ENCODE assay signal across 18 mouse cellular contexts in the genomic region with DNA sequence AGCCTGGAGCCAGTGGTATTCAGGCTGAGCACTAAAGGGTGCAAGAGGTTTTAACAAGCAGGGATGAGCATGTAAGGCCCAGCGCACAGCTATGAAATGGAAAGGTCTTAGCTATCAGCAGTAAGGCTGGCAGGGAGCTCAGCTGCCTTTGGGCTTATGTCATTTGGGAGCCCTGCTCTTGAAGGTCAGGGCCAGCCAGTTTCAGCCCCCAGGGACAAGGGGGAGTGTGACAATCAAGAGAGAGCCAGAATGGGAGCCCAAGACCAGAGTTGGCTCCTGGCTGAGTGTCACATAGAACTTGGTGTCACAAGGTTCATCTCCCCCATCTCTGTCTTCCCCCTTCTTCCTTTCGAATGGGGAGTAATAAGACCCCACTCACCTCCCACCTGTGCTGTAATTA. TPM values are rescaled to one million over a fixed set of nuclear protein-coding genes. Genes with fewer than 3 reads are reported as not detected.
DNase-seq lines count a peak whose midpoint lies in the region; ATAC-seq lines count a peak whose summit lies in the region.
"Had no signal": no experiment of that assay in that cellular context is flagged by ENCODE, and none has a peak within 500 bp of the region (broad histone marks: within the 10 kb centered on the region; RNA-seq: fewer than 3 reads in every experiment).

No protein-coding gene starts in this region.

- H3K4me1 ChIP-seq in heart, embryonic 15.5 days (replicated peaks), result peaks cover 26% of the 10 kb centered on the region
- peaks cover 62% of the 10 kb centered on the region for H3K4me1 ChIP-seq in midbrain, embryonic 13.5 days (replicated peaks)
- H3K4me1 ChIP-seq in midbrain, embryonic 16.5 days (ENCODE audit: control insufficient read depth, insufficient read depth, low read length), result peaks cover 40% of the 10 kb centered on the region
- peaks cover 58% of the 10 kb centered on the region for H3K4me1 ChIP-seq in midbrain, embryonic 15.5 days

- no peaks in the 10 kb centered on the region for H3K9me3 ChIP-seq in heart, embryonic 15.5 days (replicated peaks)
- no peaks in the 10 kb centered on the region for H3K9me3 ChIP-seq in midbrain, embryonic 13.5 days
- H3K9me3 ChIP-seq in midbrain, embryonic 16.5 days (replicated peaks; ENCODE audit: control insufficient read depth, low read length, poor library complexity, severe bottlenecking), result no peaks in the 10 kb centered on the region
- no peaks in the 10 kb centered on the region for H3K9me3 ChIP-seq in midbrain, embryonic 15.5 days
- H3K9me3 ChIP-seq: kidney, embryonic 15.5 days; limb, embryonic 10.5 days had no signal

- H3K27ac ChIP-seq in heart, embryonic 15.5 days, result peak overlapping the region; percentile 32; the same call in 1 of the 2 replicates
- H3K27ac ChIP-seq in midbrain, embryonic 13.5 days, result peak overlapping the region; percentile 53; the same call in 1 of the 2 replicates
- no peak overlapping the region; the same call in 1 of the 2 replicates for H3K27ac ChIP-seq in midbrain, embryonic 16.5 days (ENCODE audit: low read length)
- H3K27ac ChIP-seq in midbrain, embryonic 15.5 days, result peak overlapping the region; percentile 13; the same call in 1 of the 2 replicates
- H3K27ac ChIP-seq: kidney, embryonic 15.5 days; limb, embryonic 10.5 days; liver, embryonic 14.5 days; macrophage had no signal

- 37% methylated on average over 2 of the region's 2 CpGs for WGBS in heart, embryonic 15.5 days
- WGBS in midbrain, embryonic 13.5 days, result 65% methylated on average over 2 of the region's 2 CpGs
- WGBS in midbrain, embryonic 16.5 days, result 69% methylated on average over 2 of the region's 2 CpGs
- WGBS in midbrain, embryonic 15.5 days, result 61% methylated on average over 2 of the region's 2 CpGs

- 0 out of 2 replicates have a peak, but pooled peaks cover 4% of the 10 kb centered on the region for H3K27me3 ChIP-seq in heart, embryonic 15.5 days
- H3K27me3 ChIP-seq in midbrain, embryonic 13.5 days, result peaks cover 9% of the 10 kb centered on the region
- no peaks in the 10 kb centered on the region for H3K27me3 ChIP-seq in midbrain, embryonic 16.5 days (ENCODE audit: control insufficient read depth, insufficient read depth, low read depth, low read length)
- 0 out of 2 replicates have a peak, but pooled peaks cover 3% of the 10 kb centered on the region for H3K27me3 ChIP-seq in midbrain, embryonic 15.5 days (replicated peaks)
- H3K27me3 ChIP-seq: kidney, embryonic 15.5 days had no signal

- no peaks in the 10 kb centered on the region for H3K36me3 ChIP-seq in heart, embryonic 15.5 days
- H3K36me3 ChIP-seq in midbrain, embryonic 13.5 days, result no peaks in the 10 kb centered on the region
- no peaks in the 10 kb centered on the region for H3K36me3 ChIP-seq in midbrain, embryonic 16.5 days (ENCODE audit: control insufficient read depth, insufficient read depth, low read length)
- no peaks in the 10 kb centered on the region for H3K36me3 ChIP-seq in midbrain, embryonic 15.5 days (replicated peaks)
- H3K36me3 ChIP-seq: kidney, embryonic 15.5 days; limb, embryonic 10.5 days had no signal

- no peak for ATAC-seq in heart, embryonic 15.5 days (replicated peaks; ENCODE audit: insufficient number of reproducible peaks, insufficient read depth, low FRiP score, low read depth)
- ATAC-seq in midbrain, embryonic 13.5 days, result no peak
- ATAC-seq in midbrain, embryonic 16.5 days, result no peak
- no peak for ATAC-seq in midbrain, embryonic 15.5 days (replicated peaks)

- no peak overlapping the region for H3K4me2 ChIP-seq in heart, embryonic 15.5 days
- 0 out of 2 replicates have a peak overlapping the region, but pooled peaks have one; percentile 2 for H3K4me2 ChIP-seq in midbrain, embryonic 13.5 days (replicated peaks)
- H3K4me2 ChIP-seq in midbrain, embryonic 16.5 days (ENCODE audit: low read length), result no peak overlapping the region
- H3K4me2 ChIP-seq in midbrain, embryonic 15.5 days, result no peak overlapping the region
- H3K4me2 ChIP-seq: kidney, embryonic 15.5 days had no signal

- H3K9ac ChIP-seq in heart, embryonic 15.5 days, result no peak overlapping the region
- peak overlapping the region; percentile 7; the same call in 1 of the 2 replicates for H3K9ac ChIP-seq in midbrain, embryonic 13.5 days (replicated peaks)
- H3K9ac ChIP-seq in midbrain, embryonic 16.5 days (ENCODE audit: low read depth, low read length), result no peak overlapping the region
- no peak overlapping the region for H3K9ac ChIP-seq in midbrain, embryonic 15.5 days
- H3K9ac ChIP-seq: kidney, embryonic 15.5 days; liver, embryonic 14.5 days had no signal

- no peak overlapping the region for H3K4me3 ChIP-seq in heart, embryonic 15.5 days
- no peak overlapping the region for H3K4me3 ChIP-seq in midbrain, embryonic 13.5 days (replicated peaks)
- no peak overlapping the region for H3K4me3 ChIP-seq in midbrain, embryonic 16.5 days (ENCODE audit: low read depth, low read length)
- no peak overlapping the region for H3K4me3 ChIP-seq in midbrain, embryonic 15.5 days
- H3K4me3 ChIP-seq: kidney, embryonic 15.5 days; limb, embryonic 10.5 days had no signal

- DNase-seq in adrenal gland, adult 8-10 months, result peak; percentile 68
- no peak for DNase-seq in adrenal gland, postnatal 4 days (ENCODE audit: low spot score in 2 of 2)
- no peak for DNase-seq in heart, adult 8-10 months (ENCODE audit: low spot score)
- DNase-seq in lung, postnatal 25 days (ENCODE audit: low spot score), result no peak
- DNase-seq: cerebellum, adult 11 months; gastrocnemius, postnatal 14 days; layer of hippocampus, adult 9-11 months; thymus, postnatal 4 days had no signal

RNA-seq across cellular contexts. Expression of gene Klhdc8a, which starts 11.0 kb away (rescaled TPM):
- total RNA-seq in adrenal gland, adult 8-10 months (2022), result 100 to 1,000 TPM; 161 to 353 (median 258) TPM
- total RNA-seq in adrenal gland, postnatal 4 days (2021), result 100 to 1,000 TPM; 100 to 109 TPM
- polyA plus RNA-seq in heart, embryonic 15.5 days (2015; fragmentation: Nextera tagmentation; extraction: Ambion mirVana), result 0.33 and 0.68 TPM in 2 replicates
- total RNA-seq in heart, adult 8-10 months (2022), result 10 to 100 TPM; 11.8 to 22.9 (median 17.5) TPM
- 6.3 and 6.7 TPM in 2 replicates for polyA plus RNA-seq in midbrain, embryonic 13.5 days (2015; fragmentation: Nextera tagmentation; extraction: Ambion mirVana)
- 8.3 and 10.8 TPM in 2 replicates for polyA plus RNA-seq in midbrain, embryonic 16.5 days (2015; fragmentation: Nextera tagmentation; extraction: Ambion mirVana)
- 10.7 and 11.5 TPM in 2 replicates for polyA plus RNA-seq in midbrain, embryonic 15.5 days (2015; fragmentation: Nextera tagmentation; extraction: Ambion mirVana)
- total RNA-seq: MEL had no signal
- polyA plus RNA-seq: limb, embryonic 10.5 days; macrophage had no signal

RNA-seq across cellular contexts. Expression of gene Nuak2, which starts 28.5 kb away (rescaled TPM):
- 10 to 100 TPM in 1 of 4 experiments, 1 to 10 TPM in 3; 3.8 to 11.9 (median 5.2) TPM for total RNA-seq in adrenal gland, adult 8-10 months (2022)
- 1 to 10 TPM; 3.3 to 7.4 TPM for total RNA-seq in adrenal gland, postnatal 4 days (2021)
- polyA plus RNA-seq in heart, embryonic 15.5 days (2015; fragmentation: Nextera tagmentation; extraction: Ambion mirVana), result 3.0 and 3.7 TPM in 2 replicates
- 1 to 10 TPM; 3.8 to 5.2 (median 4.0) TPM for total RNA-seq in heart, adult 8-10 months (2022)
- 53.5 and 56.3 TPM in 2 replicates for polyA plus RNA-seq in midbrain, embryonic 13.5 days (2015; fragmentation: Nextera tagmentation; extraction: Ambion mirVana)
- 19.8 and 22.0 TPM in 2 replicates for polyA plus RNA-seq in midbrain, embryonic 16.5 days (2015; fragmentation: Nextera tagmentation; extraction: Ambion mirVana)
- polyA plus RNA-seq in midbrain, embryonic 15.5 days (2015; fragmentation: Nextera tagmentation; extraction: Ambion mirVana), result 26.1 and 27.9 TPM in 2 replicates

RNA-seq across cellular contexts. Expression of gene Gm10188, which starts 57.9 kb away (rescaled TPM):
- total RNA-seq in adrenal gland, adult 8-10 months (2022), result not detected
- total RNA-seq in adrenal gland, postnatal 4 days (2021), result not detected
- not detected in 2 replicates for polyA plus RNA-seq in heart, embryonic 15.5 days (2015; fragmentation: Nextera tagmentation; extraction: Ambion mirVana)
- not detected for total RNA-seq in heart, adult 8-10 months (2022)
- 0.58 and 1.1 TPM in 2 replicates for polyA plus RNA-seq in midbrain, embryonic 13.5 days (2015; fragmentation: Nextera tagmentation; extraction: Ambion mirVana)
- polyA plus RNA-seq in midbrain, embryonic 16.5 days (2015; fragmentation: Nextera tagmentation; extraction: Ambion mirVana), result 0.28 and 0.63 TPM in 2 replicates
- polyA plus RNA-seq in midbrain, embryonic 15.5 days (2015; fragmentation: Nextera tagmentation; extraction: Ambion mirVana), result 0.58 TPM in 1 of 2 replicates, not detected in the other
- total RNA-seq: gastrocnemius, postnatal 14 days; MEL had no signal
- polyA plus RNA-seq: kidney, embryonic 15.5 days; limb, embryonic 10.5 days; liver, embryonic 14.5 days; macrophage; spleen, adult 2 months had no signal
